Mouse (Mus musculus) ES-E14 (cell line): ENCODE measurements around the gene Srsf3.

Source experiments
- MAFK ChIP-seq: IDR thresholded peaks from 2 replicates; pipeline ENCODE4 v1.6.1; 2014; ENCODE audit warnings: mild to moderate bottlenecking, low read depth, low read length, inconsistent platforms; ENCODE audit not compliant: insufficient read depth
- ZC3H11A ChIP-seq: IDR thresholded peaks from 2 replicates; pipeline ENCODE4 v1.6.1; 2012; ENCODE audit warnings: low read depth, mild to moderate bottlenecking, inconsistent platforms, low read length, borderline replicate concordance

- TF ChIP-seq MAFK: no peak
- TF ChIP-seq ZC3H11A: no peak
These were observed 17.5 kb downstream of the Srsf3 start for GRCm38 (mm10) chr17:29049923-29050322.
